Mouse (Mus musculus) heart, embryonic 12.5 days (tissue): ENCODE measurements at regions not wholly inside any gene's neighbourhood (a gene's known extent, or its start where the extent isn't known, plus 50 kb on each side); places are given as distances from the start of the nearest gene placed in this dataset.

Experiments
- ATAC-seq: fragments of 200-750 bp; cut with Nextera tagmentation; 2 replicates; pipeline ENCODE4 v1.8.0; 2017; ENCODE audit warnings: moderate TSS enrichment, moderate library complexity; ENCODE audit not compliant: insufficient number of reproducible peaks, low FRiP score
- H3K27ac ChIP-seq: fragments of 300-500 bp; sonication (generic); 2 replicates; pipeline ENCODE4 v1.5.1; 2016; ENCODE audit warnings: mild to moderate bottlenecking, moderate library complexity; ENCODE audit not compliant: poor library complexity, severe bottlenecking
- H3K27me3 ChIP-seq: fragments of 300-500 bp; sonication (generic); replicated peaks from 2 replicates; pipeline ENCODE4 v1.6.1; 2016; ENCODE audit warnings: mild to moderate bottlenecking, moderate library complexity
- H3K36me3 ChIP-seq: fragments of 300-500 bp; sonication (generic); 2 replicates; pipeline ENCODE4 v1.6.1; 2016; ENCODE audit warnings: mild to moderate bottlenecking, moderate library complexity
- H3K4me1 ChIP-seq: fragments of 300-500 bp; sonication (generic); replicated peaks from 2 replicates; pipeline ENCODE4 v1.6.1; 2016; ENCODE audit warnings: mild to moderate bottlenecking
- H3K4me2 ChIP-seq: fragments of 300-500 bp; sonication (generic); 2 replicates; pipeline ENCODE4 v1.6.1; 2016; ENCODE audit warnings: mild to moderate bottlenecking, moderate library complexity
- H3K4me3 ChIP-seq: fragments of 300-500 bp; sonication (generic); 2 replicates; pipeline ENCODE4 v1.5.1; 2016; ENCODE audit warnings: mild to moderate bottlenecking
- H3K9ac ChIP-seq: fragments of 300-500 bp; sonication (generic); 2 replicates; pipeline ENCODE4 v1.6.1; 2016; ENCODE audit warnings: mild to moderate bottlenecking, moderate library complexity
- H3K9me3 ChIP-seq: fragments of 300-500 bp; sonication (generic); replicated peaks from 2 replicates; pipeline ENCODE4 v1.6.1; 2016; ENCODE audit warnings: mild to moderate bottlenecking, moderate library complexity
- WGBS: fragments of 180-500 bp; shearing (Covaris S2); methylation state at CpG from one replicate; pipeline ENCODE4 v1.1.7; 2016; 5-methylcytosine and 5-hydroxymethylcytosine counted together

- no peak overlapping the region for H3K4me2 ChIP-seq
- H3K9me3 ChIP-seq, result no peaks in the 10 kb centered on the region
- no peak overlapping the region for H3K27ac ChIP-seq
- ATAC-seq, result no peak
- H3K4me1 ChIP-seq, result 0 out of 2 replicates have a peak, but pooled peaks cover 2% of the 10 kb centered on the region
- no peak overlapping the region for H3K4me3 ChIP-seq
- no peaks in the 10 kb centered on the region for H3K27me3 ChIP-seq
- no peak overlapping the region for H3K9ac ChIP-seq
- 47% methylated on average over 10 of the region's 10 CpGs for WGBS
- H3K36me3 ChIP-seq, result no peaks in the 10 kb centered on the region
These were observed 407.3 kb downstream of the Gm45692 start for GRCm38 (mm10) chr8:26526474-26527185.

DNA sequence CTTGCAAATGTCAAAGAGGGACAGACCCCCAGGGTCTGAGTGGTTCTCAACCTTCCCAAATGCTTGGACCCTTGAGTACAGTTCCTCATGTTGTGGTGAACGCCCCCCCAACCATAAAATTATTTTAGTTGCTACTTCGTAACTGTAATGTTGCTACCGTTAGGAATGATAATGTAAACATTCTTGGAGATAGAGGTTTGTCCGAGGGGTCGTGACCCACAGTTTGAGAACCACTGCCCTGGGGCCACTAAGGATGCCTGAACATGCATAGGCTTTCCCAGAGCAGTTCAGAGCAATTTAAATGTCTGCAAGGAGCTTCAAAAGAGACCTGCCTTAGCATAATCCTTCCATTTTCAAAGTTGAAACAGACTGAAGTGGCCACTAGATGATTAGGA lies 407.8 kb downstream of the Gm45692 start:
- ATAC-seq, result no peak
- no peak overlapping the region for H3K4me3 ChIP-seq
- no peaks in the 10 kb centered on the region for H3K27me3 ChIP-seq
- WGBS, result 54% methylated on average over 5 of the region's 5 CpGs
- H3K27ac ChIP-seq, result no peak overlapping the region
- H3K4me1 ChIP-seq, result 0 out of 2 replicates have a peak, but pooled peaks cover 2% of the 10 kb centered on the region
- no peak overlapping the region for H3K9ac ChIP-seq
- no peak overlapping the region for H3K4me2 ChIP-seq
- no peaks in the 10 kb centered on the region for H3K36me3 ChIP-seq
- H3K9me3 ChIP-seq, result no peaks in the 10 kb centered on the region

DNA sequence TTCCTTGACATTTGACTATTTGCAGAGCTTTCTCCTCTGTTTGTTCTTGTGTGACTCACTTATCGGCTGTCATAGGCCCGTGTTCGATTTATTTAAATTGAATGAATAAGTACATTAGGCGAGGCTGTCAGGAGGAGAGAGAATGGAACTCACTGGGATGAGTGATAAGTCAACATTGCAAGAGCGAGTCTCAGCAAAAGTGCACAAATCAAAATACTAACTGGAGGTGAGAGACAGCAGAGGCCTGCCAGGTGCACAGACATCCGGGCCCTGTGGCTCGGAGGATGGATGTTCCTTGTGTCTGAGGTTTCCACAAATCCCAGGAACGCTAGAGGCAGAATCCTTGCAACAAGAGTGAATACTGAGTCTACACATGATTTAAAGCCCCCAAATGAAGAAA lies 410.6 kb downstream of the Gm45692 start:
- H3K4me1 ChIP-seq, result 0 out of 2 replicates have a peak, but pooled peaks cover 5% of the 10 kb centered on the region
- no peak overlapping the region for H3K9ac ChIP-seq
- no peaks in the 10 kb centered on the region for H3K27me3 ChIP-seq
- no peak for ATAC-seq
- H3K9me3 ChIP-seq, result no peaks in the 10 kb centered on the region
- no peak overlapping the region for H3K27ac ChIP-seq
- 84% methylated on average over 8 of the region's 8 CpGs for WGBS
- H3K4me2 ChIP-seq, result no peak overlapping the region
- H3K36me3 ChIP-seq, result no peaks in the 10 kb centered on the region
- H3K4me3 ChIP-seq, result no peak overlapping the region

DNA sequence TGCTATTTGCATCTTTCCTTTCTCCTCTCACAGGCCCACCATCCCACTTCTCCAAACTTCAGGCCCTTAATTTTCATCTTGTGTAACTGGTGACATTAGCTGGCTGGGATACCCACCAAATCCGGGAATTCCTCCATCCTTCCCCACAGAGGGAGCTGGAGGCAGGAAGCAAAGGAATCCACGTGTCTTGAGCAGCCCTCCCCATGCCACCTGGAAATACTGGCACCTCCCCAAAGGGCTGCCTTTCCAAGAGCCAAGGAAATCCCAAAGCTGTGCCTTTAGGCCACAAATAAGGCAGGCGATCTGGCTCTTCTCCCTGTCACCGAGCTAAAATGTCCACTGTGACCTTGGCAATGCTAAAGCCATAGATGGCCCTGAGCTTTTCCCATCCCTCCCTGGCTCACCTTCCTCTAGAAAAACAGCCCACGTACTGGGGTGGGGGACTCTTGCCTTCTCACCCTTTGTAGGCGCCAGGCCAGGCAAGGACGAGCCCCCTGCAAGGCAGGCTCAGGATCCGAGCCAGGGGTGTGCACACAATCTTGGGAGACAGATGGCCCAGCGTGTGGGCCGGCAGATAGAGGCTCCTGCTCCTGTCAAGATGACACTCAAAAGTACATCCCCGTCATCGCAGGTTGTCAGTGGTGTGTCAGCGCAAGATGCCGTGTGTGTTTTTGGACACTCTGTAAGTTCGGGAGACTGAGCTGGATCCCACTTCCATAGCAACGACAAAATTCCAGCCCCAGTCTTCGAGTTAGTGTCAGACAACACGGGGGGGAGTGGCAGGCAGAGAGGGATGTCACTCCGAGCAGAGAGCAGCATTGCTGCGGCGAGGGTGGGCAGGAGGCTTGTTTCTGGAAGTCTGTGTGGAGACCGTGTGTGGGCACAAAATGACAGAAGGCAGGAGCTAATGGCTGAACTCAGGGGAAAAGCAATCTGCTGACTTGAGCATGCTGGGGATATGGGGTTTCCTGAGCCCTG lies 414.4 kb downstream of the Gm45692 start:
- H3K4me1 ChIP-seq, result 0 out of 2 replicates have a peak, but pooled peaks cover 2% of the 10 kb centered on the region
- 39% methylated on average over 22 of the region's 22 CpGs for WGBS
- 0 out of 2 replicates have a peak, but pooled peaks have one; percentile 22 for ATAC-seq
- no peak overlapping the region for H3K4me3 ChIP-seq
- no peaks in the 10 kb centered on the region for H3K36me3 ChIP-seq
- no peaks in the 10 kb centered on the region for H3K27me3 ChIP-seq
- H3K4me2 ChIP-seq, result peak overlapping the region; percentile 43
- no peak overlapping the region for H3K27ac ChIP-seq
- H3K9ac ChIP-seq, result no peak overlapping the region
- H3K9me3 ChIP-seq, result no peaks in the 10 kb centered on the region

DNA sequence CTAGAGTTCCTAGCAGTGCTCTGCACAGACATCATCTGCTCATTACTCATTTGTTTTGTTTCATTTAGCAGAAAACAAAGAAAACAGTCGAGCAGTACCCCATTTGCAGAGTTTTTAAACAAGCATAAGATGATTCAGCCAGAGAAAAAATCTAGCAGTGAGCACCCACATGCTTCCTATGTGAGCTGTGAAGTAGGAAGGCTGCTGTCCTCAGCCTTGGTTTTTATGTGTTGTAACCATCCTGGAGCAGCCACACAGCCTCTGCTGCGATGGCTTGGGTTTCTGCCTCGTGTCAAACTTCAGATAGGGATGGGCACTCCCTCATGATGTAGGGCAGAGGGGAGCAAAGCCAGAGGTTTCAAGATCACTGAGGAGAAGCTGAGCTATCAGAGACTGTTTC lies 416.5 kb downstream of the Gm45692 start:
- 0 out of 2 replicates have a peak, but pooled peaks cover 2% of the 10 kb centered on the region for H3K4me1 ChIP-seq
- H3K27ac ChIP-seq, result no peak overlapping the region
- H3K9me3 ChIP-seq, result no peaks in the 10 kb centered on the region
- H3K36me3 ChIP-seq, result no peaks in the 10 kb centered on the region
- no peak overlapping the region for H3K4me2 ChIP-seq
- ATAC-seq, result no peak
- no peak overlapping the region for H3K9ac ChIP-seq
- 31% methylated on average over 3 of the region's 3 CpGs for WGBS
- no peak overlapping the region for H3K4me3 ChIP-seq
- H3K27me3 ChIP-seq, result no peaks in the 10 kb centered on the region

DNA sequence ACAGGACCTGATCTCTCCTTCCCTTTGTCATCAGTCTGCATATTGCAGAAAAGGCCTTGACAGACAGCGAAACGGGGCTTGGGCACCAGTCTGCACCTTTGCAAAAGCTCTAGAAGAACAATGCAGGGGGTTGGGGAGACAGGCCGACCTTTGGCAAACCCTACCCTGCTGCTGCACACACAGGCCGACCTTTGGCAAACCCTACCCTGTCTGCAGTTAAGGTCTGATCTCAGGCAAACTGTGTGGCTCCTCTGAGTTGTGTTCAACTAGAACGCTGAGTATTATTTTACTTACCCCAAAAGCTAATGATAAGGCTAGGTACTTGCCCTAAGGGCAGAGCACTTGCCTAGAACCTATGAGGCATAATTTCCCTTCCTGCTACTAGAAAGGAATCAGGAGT lies 423.4 kb upstream of the Zfp703 start:
- H3K27me3 ChIP-seq, result no peaks in the 10 kb centered on the region
- no peak overlapping the region for H3K4me3 ChIP-seq
- no peak overlapping the region for H3K4me2 ChIP-seq
- no peak overlapping the region for H3K27ac ChIP-seq
- WGBS, result 68% methylated on average over 5 of the region's 5 CpGs
- H3K4me1 ChIP-seq, result no peaks in the 10 kb centered on the region
- no peak overlapping the region for H3K9ac ChIP-seq
- no peaks in the 10 kb centered on the region for H3K9me3 ChIP-seq
- H3K36me3 ChIP-seq, result no peaks in the 10 kb centered on the region
- no peak for ATAC-seq

GRCm38 (mm10) chr8:26559196-26559595 lies 417.9 kb upstream of the Zfp703 start:
- Histone ChIP-seq H3K4me2 (no peak overlapping the region), H3K27me3 (no peaks in the 10 kb centered on the region), H3K4me3 (no peak overlapping the region), H3K36me3 (no peaks in the 10 kb centered on the region), H3K27ac (no peak overlapping the region), H3K9me3 (no peaks in the 10 kb centered on the region), H3K4me1 (peaks cover 5% of the 10 kb centered on the region), H3K9ac (no peak overlapping the region)
- 70% methylated on average over 5 of the region's 5 CpGs for WGBS
- ATAC-seq, result no peak

GRCm38 (mm10) chr8:26563151-26563550 lies 414.0 kb upstream of the Zfp703 start:
- H3K27ac ChIP-seq, result no peak overlapping the region
- no peak overlapping the region for H3K4me2 ChIP-seq
- WGBS, result 84% methylated on average over 2 of the region's 2 CpGs
- H3K4me3 ChIP-seq, result no peak overlapping the region
- H3K36me3 ChIP-seq, result no peaks in the 10 kb centered on the region
- no peak overlapping the region for H3K9ac ChIP-seq
- peaks cover 5% of the 10 kb centered on the region for H3K4me1 ChIP-seq
- no peaks in the 10 kb centered on the region for H3K27me3 ChIP-seq
- H3K9me3 ChIP-seq, result no peaks in the 10 kb centered on the region
- ATAC-seq, result no peak

GRCm38 (mm10) chr8:26564254-26564653 lies 412.9 kb upstream of the Zfp703 start:
- no peaks in the 10 kb centered on the region for H3K36me3 ChIP-seq
- WGBS, result 88% methylated on average over 2 of the region's 2 CpGs
- H3K4me3 ChIP-seq, result no peak overlapping the region
- no peak overlapping the region for H3K4me2 ChIP-seq
- ATAC-seq, result no peak
- H3K4me1 ChIP-seq, result peaks cover 5% of the 10 kb centered on the region
- no peaks in the 10 kb centered on the region for H3K9me3 ChIP-seq
- no peak overlapping the region for H3K27ac ChIP-seq
- H3K9ac ChIP-seq, result no peak overlapping the region
- 0 out of 2 replicates have a peak, but pooled peaks cover 4% of the 10 kb centered on the region for H3K27me3 ChIP-seq

DNA sequence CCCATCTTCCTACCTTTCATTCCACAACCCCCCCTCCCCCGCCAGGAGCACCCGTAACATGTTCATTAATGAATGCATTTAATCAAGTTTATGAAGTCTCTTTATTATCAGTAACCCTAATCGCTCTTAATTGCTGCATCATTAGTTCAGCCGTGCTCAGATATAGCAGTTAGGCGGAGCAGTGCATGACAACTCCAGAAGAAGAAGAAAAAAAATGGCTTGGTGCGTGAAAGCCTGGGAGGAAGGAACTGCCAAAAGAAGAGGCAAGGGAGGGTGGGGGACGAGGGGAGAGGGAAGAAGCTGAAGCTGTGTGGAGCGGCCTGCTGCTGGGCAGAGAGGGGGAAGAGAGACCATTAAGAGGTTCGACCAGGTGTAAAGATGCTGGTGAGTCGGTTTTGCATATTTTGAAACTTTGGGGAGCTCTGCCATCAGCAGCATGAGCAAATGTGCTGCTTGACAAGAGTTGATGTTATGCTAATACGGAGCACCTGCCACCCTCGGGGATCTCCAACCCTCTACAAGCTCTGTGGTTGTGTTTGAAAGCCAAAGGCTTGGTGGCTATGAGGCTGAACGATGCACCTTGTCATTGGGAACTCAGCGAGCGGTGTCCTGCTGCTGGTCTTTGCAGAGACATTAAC lies 408.6 kb upstream of the Zfp703 start:
- Histone ChIP-seq H3K4me2 (no peak overlapping the region), H3K4me1 (no peaks in the 10 kb centered on the region), H3K27ac (no peak overlapping the region), H3K4me3 (no peak overlapping the region), H3K27me3 (0 out of 2 replicates have a peak, but pooled peaks cover 4% of the 10 kb centered on the region), H3K36me3 (no peaks in the 10 kb centered on the region), H3K9me3 (peaks cover 6% of the 10 kb centered on the region; the same call in 1 of the 2 replicates), H3K9ac (no peak overlapping the region)
- WGBS, result 57% methylated on average over 15 of the region's 15 CpGs
- no peak for ATAC-seq

DNA sequence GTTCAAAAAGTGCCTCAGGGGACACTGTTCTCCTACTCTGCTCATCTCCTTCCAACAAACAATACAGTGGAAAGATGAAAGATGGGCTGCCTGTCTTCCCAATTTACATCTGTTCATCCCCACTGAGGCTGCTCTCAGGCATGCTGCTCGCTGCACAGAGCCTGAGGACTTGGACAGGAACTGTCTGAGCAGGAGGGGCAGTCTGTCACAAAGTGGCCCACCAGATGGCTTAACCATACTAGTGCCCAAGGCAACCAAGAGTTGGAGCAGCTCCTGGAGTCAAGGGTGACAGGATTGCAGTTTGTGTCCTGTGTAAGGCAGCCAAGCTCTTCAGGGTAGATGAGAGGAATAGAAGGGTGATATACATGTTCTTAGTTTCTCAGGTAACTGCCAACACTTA lies 388.3 kb upstream of the Zfp703 start:
- H3K4me2 ChIP-seq, result no peak overlapping the region
- ATAC-seq, result no peak
- no peak overlapping the region for H3K9ac ChIP-seq
- no peaks in the 10 kb centered on the region for H3K4me1 ChIP-seq
- 64% methylated on average over 1 of the region's 1 CpGs for WGBS
- no peaks in the 10 kb centered on the region for H3K9me3 ChIP-seq
- no peak overlapping the region for H3K27ac ChIP-seq
- H3K36me3 ChIP-seq, result no peaks in the 10 kb centered on the region
- H3K4me3 ChIP-seq, result no peak overlapping the region
- no peaks in the 10 kb centered on the region for H3K27me3 ChIP-seq
